Mouse (Mus musculus) retina, adult 2 months (tissue): Measurements from ENCODE around the gene Mmp19.

Source experiments
- DNase-seq: peaks from one replicate; pipeline ENCODE4 v3.0.0-alpha.2; 2012; ENCODE audit warnings: low read depth, low spot score

Mmp19 gene

GRCm38 (mm10) chr10:128850339-128850738 lies 59.6 kb downstream of the Mmp19 start:
- DNase-seq, result no peak
